Mouse (Mus musculus) retina, embryonic 14.5 days (tissue): ENCODE results near the gene Magel2.

Source experiments
- DNase-seq: peaks from one replicate; pipeline ENCODE4 v3.0.0-alpha.2; 2015; ENCODE audit warnings: low spot score

Gene Magel2

DNA sequence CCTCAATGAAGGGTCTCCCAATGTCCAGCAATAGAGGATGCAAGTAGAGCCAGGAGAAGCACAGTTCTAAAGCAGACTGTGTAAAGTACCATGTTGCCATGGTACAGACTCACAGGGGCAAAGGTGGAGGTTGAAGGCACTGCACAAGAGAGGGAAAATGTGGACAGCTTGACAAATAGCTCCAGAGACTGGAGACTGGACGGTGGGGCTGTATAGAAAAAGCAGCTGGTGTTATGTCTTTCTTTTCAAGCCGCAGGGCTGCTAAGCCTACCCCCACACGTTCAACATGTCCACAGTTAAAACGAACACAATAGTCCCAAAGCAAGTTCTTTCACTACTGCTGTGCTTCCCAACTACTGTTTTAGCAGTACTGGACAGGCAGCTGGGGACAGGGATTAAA is 46.4 kb downstream of the Magel2 start:
- no peak for DNase-seq

- DNase-seq = peak; percentile 66
Measured at GRCm38 (mm10) chr7:62428337-62428736, 51.5 kb downstream of the Magel2 start.
